Mouse (Mus musculus) yolk sac, embryonic 10.5 days (tissue): ENCODE data around the gene 4921517D22Rik.
A peak's percentile ranks its signal among the peaks of the same experiment; 100 is the strongest.

Experiments
- DNase-seq: peaks from one replicate; pipeline ENCODE4 v3.0.0-alpha.2; 2017; ENCODE audit warnings: low spot score

Gene 4921517D22Rik

GRCm38 (mm10) chr13:59690576-59690975, 3.3 kb downstream of the 4921517D22Rik start:
- DNase-seq, result no peak

DNA sequence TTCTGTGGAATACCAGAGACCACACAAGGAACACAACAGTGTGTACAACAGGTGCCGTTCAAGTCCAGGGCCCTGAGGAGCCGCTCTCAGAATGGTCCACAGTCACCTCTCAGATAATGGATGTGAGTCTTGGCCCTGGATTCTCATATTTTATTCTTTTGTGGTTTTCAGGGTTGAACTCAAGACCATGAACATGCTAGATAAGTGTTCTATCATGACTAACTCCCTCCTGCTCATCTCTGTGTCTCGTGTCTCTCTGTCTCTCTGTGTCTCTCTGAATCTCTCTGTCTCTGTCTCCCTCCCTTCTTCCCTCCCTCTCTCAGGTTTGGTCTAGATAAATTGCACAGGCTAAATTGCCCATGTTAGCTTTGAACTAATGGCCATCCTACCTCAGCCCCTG, 4.1 kb downstream of the 4921517D22Rik start:
- no peak for DNase-seq

GRCm38 (mm10) chr13:59689313-59689712, 4.6 kb downstream of the 4921517D22Rik start:
- DNase-seq, result no peak

GRCm38 (mm10) chr13:59688338-59688770, 5.6 kb downstream of the 4921517D22Rik start:
- no peak for DNase-seq

GRCm38 (mm10) chr13:59685236-59685635, 8.7 kb downstream of the 4921517D22Rik start:
- DNase-seq, result no peak

DNA sequence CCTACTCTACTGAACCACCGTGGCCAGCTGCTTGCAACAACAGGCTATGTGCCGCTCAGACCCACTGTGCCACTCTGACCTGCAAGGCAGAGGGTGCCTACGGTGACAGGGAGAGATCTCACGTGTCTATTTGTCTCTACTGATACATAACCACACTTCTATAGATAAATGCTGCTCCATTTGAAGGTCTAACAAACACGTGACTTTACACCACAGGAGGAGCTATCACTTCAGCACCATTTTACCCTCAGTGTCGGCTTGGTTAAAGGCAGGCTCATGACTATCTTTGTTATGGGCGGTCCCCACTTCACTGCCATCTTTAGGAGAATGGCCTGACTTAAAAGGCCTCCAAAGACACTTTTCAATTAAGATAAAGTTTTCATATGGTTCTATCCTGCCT, 11.3 kb downstream of the 4921517D22Rik start:
- DNase-seq, result no peak

DNA sequence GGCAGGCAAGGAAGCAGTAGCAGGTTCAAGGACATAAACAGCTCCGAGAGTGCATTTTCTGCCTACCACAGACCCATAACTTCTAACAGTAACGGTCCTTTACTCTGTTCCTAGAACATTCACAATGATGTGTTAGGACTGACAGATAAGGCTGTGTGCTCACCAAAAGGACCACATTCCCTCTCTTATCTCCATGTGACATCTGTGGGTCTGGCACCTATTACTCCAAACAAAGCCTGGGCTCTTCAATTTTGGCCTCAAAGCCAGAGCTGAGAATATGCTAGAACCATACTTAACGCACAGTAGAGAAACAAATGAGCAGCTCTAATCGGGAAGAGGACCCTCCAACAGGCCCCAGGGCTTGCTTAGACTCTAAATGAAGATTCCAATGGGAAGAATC, 14.0 kb downstream of the 4921517D22Rik start:
- DNase-seq, result no peak

DNA sequence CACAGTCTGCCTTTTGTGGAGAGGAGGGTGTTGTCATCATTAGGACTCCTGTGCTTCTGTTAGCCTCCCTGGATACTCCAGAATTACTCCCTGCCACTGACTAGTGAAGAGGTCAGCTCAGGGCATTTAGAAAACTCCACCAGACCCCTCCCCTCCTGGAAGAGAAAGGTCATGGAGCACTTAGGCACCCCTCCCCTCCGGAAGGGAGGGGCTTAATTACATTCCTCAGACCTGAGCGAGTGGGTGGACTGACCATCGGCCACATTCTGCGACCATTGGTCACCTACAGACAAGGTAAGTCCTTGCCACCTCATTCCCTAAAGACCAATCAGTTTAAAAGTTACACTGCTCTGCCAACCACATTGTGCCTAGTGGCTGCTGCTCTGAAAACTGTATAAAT, 14.6 kb downstream of the 4921517D22Rik start:
- DNase-seq, result peak; percentile 41

- DNase-seq, result no peak
These were observed 17.3 kb downstream of the 4921517D22Rik start for GRCm38 (mm10) chr13:59676316-59677229.

- peak; percentile 83 for DNase-seq
These were observed 18.5 kb downstream of the 4921517D22Rik start, which contains the start of gene Golm1 for GRCm38 (mm10) chr13:59675151-59676011. Gene Golm1, minus strand, starts transcription at chr13:59675811.

- peak; percentile 49 for DNase-seq
These were observed 19.2 kb downstream of the 4921517D22Rik start for GRCm38 (mm10) chr13:59674761-59675150.

DNA sequence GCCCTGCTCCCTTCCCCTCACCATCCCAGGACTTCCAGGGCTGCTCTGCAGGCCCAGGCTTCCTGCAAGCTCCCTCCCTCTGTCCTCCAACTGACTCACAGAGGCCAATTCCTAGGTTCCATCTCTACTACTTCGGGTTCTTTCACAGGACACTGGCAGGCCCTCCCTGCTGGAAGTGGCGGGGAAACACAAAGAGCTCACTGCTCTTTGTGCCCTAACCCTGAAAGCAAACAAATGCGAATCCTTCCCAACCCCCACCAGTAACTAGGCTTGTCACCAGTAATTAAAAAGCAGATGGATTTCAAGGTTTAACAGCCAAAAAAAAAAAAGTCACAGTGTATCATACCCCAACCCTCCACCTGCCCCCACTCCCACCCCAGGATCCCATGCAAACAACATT, 19.7 kb downstream of the 4921517D22Rik start:
- DNase-seq, result no peak

- no peak for DNase-seq
These were observed 20.3 kb downstream of the 4921517D22Rik start for GRCm38 (mm10) chr13:59673597-59673996.

DNA sequence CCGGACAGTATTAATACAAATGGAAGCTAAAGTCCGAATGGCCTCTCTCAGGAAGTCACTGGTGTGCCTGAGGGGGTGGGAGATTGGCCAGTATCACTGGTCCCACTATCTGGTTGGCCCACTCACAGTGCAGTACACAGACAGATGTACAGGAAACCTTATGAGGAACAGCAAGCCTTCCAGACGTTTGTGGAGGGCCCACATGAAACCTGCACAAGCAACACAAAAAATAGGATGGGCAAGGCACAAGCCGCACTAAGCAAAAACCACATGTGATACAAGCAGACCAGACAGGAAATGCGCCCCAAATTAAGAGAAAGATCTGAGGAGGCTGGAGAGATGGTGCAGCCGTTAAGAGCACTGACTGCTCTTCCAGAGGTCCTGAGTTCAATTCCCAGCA, 21.7 kb downstream of the 4921517D22Rik start:
- no peak for DNase-seq

- DNase-seq, result no peak
These were observed 22.4 kb downstream of the 4921517D22Rik start for GRCm38 (mm10) chr13:59671521-59671920.

DNA sequence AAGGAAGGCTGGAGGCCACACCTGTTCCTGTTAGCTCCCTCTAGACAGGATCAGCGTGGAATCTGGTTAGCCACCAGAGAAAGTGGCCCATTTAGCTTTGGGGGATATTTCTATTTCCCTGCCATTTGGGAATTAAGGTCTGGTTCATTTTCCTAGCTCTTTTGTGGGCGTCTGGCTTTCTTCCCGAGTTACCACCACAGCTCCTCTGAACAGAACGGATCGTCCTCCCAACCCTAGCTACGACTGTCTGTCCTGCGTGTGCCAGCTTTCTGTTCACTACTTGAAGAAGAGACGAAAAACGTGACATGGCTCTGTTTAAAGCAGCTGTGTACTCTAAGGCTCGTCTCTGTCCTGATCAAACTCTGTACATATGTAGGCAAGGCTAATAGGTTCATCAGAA, 24.0 kb downstream of the 4921517D22Rik start:
- DNase-seq, result no peak

GRCm38 (mm10) chr13:59668501-59669093, 25.3 kb downstream of the 4921517D22Rik start:
- peak; percentile 82 for DNase-seq

DNA sequence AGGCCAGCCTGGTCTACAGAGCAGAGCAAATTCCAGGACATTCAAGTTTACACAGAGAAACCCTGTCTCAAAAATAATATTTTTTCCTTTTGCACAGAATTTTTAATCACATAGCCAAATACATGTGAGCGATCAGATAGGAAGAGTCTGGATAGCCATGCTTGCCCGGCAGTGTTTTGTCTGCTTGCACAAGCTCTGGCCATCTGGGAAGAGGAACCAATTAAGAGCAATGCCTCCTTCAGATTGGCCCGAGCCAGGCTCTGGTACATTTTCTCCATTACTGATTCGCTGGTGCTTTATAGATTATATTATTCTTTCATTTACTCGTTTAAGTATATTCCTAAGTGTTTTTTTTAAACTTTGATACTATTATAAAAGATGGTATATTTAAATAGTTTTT, 26.1 kb downstream of the 4921517D22Rik start:
- no peak for DNase-seq

DNA sequence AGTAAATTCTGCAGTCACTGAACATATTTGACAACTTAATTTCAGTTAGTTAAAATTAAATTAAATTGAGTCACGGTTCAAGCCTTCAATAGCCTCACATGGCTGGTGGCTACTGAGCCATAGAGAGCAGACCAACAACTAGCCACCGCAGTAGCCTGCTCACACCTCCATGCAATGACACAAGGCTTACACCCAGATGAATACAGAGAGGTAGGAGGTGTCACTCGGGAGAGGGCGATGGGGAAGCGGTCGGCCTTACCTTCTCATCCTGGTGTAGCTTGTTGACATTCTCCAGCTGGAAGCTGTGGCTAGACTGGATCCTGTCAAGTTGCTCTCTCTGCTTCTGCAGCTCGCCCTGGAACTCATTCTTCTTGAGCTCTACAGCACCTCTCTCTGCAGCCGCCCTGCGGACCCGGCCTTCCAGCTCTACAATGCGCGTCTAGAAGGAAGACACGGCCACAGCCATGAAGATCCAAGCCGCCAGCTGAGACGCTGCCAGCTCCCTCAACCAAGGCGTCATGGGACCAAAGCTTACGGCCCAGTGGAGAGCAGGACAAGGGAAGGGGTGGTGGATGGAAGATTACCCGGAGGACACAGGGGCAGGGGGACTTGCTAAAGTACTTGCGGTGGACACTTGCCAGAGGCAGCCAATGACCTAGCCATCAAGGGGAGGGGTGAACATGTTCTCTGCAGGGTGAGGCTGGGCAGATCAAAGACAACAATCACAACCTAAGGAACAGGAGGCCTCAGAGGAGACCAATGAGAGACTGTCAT, 29.8 kb downstream of the 4921517D22Rik start:
- DNase-seq, result no peak

DNA sequence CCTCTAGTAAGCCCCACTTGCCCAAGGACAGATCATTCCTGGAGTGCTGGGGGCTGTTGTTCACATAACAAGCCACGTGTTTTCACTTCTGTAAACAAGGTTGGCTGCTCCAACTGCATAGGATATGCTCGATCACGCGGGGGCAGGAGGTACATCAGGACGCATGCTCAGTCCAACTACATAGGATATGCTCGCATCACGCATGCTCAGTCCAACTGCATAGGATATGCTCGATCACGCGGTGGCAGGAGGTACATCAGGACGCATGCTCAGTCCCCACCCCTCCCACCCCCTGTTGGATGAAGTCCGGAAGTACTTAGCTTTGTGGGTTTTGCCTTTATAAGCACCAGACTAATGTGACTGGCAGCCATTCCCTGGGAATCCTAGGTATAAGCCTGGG, 31.9 kb downstream of the 4921517D22Rik start:
- DNase-seq, result no peak

DNA sequence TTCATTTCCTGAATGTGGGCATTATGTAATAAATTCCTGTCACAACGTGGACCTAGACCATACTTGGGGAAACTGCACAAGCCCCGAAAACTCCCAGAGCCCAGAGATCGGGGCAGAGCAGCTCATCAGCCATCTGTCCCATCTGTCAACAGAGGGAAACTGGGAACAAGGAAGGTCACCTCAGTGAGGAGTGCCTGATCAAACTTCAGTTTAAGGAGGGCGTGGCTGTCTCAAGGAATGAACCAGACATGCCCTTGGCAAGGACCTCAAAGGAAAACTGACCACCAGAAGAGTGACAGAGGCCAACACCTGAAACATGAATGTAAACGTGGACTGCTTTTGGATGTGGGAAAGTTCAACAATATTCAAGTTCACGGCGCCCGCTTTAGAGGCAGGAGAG, 32.5 kb downstream of the 4921517D22Rik start:
- no peak for DNase-seq

DNA sequence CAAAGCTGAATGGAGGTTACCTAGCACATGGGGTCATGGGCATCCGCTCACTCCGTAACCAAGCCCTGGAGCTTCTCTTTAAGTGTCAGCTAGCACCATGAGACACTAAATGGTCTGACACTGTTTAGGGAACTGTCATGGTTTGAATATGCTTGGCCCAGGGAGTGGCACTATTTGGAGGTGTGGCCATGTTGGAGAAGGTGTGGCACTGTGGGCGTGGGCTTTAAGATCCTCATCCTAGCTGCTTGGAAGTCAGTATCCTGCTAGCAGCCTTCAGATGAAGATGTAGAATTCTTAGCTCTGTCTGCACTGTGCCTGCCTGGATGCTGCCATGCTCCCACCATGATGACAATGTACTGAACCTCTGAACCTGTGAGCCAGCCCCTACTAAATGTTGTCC, 33.5 kb downstream of the 4921517D22Rik start:
- no peak for DNase-seq
